Mouse (Mus musculus) right cerebral cortex, postnatal 10 days (tissue): ENCODE data around the gene Zfp146.
"Not testable (repeated sequence)": the region's sequence is repeated elsewhere in the genome, so short reads cannot be mapped to it uniquely, and the experiment has no call there.

Experiments
- DNase-seq, 2 experiments: peaks; one replicate each; pipeline ENCODE4 v3.0.0; 2021; ENCODE audit warnings: low spot score in 2 of 2

Gene Zfp146

DNA sequence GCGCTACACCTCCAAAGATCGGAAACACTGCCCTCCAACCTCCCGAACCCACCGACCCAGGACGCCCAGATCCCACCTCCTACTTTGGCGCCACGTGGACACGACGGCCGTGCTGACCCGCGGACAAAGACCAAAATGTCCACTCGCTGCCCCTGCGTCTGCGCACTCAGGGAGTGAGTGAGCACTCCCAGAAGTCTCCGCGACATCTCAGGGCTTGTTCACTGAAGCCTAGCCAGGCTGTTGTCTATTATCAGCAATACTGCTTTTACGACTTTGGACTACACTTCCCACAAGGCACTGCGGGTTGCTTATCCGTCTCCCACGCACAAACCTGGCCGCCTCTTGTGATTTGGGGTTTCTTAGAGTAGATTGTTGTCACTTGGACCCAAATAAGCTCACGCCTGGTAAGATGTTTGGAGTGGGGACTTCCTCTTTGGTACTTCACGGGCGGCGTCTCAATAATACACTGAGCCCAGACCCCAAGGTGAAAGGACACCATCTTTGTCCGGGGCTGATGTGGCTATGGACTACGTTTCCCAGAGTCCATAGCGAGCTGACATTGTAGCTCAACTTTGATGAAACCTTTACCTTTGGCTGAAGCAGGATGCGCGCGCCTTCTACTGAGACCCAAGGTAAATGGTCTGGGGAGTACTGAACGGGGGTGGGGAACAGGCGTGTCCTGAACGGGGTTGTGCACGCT is at the start of gene Zfp146:
TSS of gene Zfp146 (minus strand) at position 168 of the 700 bp plus-strand sequence.
- peak; percentile 95 to 97 for DNase-seq

GRCm38 (mm10) chr7:30217277-30217676 is 47.7 kb upstream of the Zfp146 start:
- peak; percentile 10 to 24 for DNase-seq

DNA sequence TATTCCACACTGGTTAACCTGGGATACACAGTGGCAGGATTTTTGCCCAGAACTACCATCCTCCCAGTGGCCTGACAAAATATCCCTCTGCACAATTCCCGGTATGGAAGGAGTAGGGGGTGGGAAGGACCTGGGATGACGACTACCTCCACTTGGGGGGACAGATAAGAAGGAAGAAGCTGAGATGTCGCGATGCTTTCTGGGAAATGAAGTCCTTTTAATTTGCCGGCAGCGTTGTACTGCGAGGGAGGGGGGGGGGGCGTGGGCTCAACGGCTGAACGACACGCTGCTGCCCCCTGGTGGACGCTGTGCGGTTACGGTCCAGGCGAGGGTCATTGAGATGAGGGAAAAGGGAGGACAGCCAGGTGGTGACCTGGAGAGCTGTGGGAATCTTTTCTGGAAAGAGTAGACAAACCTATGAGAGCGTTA is 47.2 kb upstream of the Zfp146 start:
- peak; percentile 82 to 83 for DNase-seq

GRCm38 (mm10) chr7:30215875-30216274 is 46.3 kb upstream of the Zfp146 start:
- peak in 1 of 2 experiments; percentile 12 for DNase-seq

GRCm38 (mm10) chr7:30213881-30214280 is 44.3 kb upstream of the Zfp146 start:
- peak in 1 of 2 experiments; percentile 14 for DNase-seq

GRCm38 (mm10) chr7:30211025-30211424 is 41.5 kb upstream of the Zfp146 start:
- DNase-seq = peak in 1 of 2 experiments; percentile 1

- not testable (repeated sequence) for DNase-seq
Observed at GRCm38 (mm10) chr7:30206364-30206763, 36.8 kb upstream of the Zfp146 start.

GRCm38 (mm10) chr7:30205383-30205782 is 35.8 kb upstream of the Zfp146 start:
- DNase-seq = peak in 1 of 2 experiments; percentile 73

DNA sequence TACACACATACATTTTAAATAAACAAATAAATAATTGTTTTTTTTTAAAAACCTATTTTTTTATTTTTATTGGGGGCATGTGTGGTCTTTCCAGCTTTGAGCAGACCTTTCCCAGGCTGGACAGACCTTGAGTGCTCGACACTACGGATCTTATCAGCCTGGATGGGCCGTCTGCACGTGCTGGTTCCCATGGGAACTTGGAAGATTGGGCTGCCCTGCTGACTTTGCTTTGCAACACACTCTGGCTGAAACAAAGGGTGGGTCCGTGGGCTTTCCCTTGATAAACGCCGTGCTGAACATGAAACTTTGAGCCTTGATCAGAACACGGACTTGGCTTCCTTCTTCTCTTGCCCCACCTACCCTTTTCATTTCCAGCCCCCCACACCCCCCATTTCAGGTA is 34.8 kb upstream of the Zfp146 start:
- DNase-seq = peak in 1 of 2 experiments; percentile 18

DNA sequence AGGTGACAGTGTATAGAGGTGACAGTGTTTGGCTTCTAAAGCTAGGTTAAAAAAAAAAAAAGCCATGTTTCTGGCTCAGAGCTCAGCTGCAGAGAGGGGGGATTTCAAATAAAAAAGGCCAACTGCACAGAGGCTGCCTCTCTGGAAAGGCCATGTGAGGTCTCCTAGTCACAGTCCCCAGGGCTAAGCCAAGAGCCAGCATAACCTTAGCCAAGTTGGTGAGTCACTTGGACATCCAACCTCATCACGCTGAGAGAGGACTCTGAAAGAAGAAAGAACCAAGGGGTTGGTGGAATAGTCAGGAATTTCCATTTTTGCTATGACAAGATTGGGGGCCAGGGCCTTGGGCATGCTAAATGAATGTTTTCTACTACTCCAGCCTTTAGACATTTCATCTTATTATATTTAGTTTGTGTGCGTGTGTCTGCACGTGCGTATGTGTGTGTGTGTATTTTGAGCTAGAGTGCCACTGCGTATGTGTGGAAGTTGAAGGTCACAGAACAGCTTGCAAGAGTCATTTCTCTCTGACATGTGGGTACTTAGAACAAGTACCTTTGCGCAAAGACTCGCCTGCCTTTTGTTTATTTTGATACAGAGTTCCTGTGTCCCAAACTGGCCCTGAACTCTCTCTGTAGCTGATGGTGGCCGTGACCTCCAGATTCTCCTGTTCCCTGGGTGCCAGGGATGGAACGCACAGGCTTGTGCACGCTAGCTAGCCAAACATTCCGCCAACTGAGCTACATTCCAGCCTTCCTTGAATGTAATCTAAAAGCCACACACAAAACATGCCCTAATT is 33.5 kb upstream of the Zfp146 start:
- peak in 1 of 2 experiments; percentile 18 for DNase-seq

- DNase-seq = not testable (repeated sequence)
Observed at GRCm38 (mm10) chr7:30200661-30201060, 31.1 kb upstream of the Zfp146 start.

- peak; percentile 19 to 24 for DNase-seq
Observed at GRCm38 (mm10) chr7:30200200-30200599, 30.6 kb upstream of the Zfp146 start.

GRCm38 (mm10) chr7:30199498-30200139 is 30.1 kb upstream of the Zfp146 start:
- DNase-seq = peak in 1 of 2 experiments; percentile 19

GRCm38 (mm10) chr7:30198481-30198971 is 29.0 kb upstream of the Zfp146 start, which contains the start of gene Capns1:
Gene Capns1, minus strand, starts transcription at chr7:30198811.
- peak; percentile 56 to 69 for DNase-seq

GRCm38 (mm10) chr7:30197592-30198129 is 28.1 kb upstream of the Zfp146 start:
- DNase-seq = peak in 1 of 2 experiments; percentile 26

GRCm38 (mm10) chr7:30196171-30196570 is 26.6 kb upstream of the Zfp146 start:
- DNase-seq = peak in 1 of 2 experiments; percentile 28

DNA sequence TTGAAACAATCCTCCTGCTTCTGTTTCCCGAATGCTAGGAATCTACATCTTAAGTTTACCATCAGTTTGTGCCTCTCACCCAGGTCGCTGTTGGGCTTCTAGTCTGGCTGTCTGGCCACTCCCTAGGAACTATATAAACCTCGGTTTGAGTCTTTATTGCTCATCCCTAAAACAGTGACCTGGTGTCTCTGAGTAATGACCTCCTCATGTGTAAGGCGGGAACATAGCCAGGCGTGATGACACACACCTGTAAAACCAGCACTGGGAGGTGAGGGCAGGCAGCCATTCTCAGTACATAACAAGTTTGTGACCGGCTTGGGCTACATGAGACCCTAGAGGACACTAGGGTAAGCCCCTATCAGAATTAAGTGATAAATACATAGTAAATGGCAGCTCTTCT is 25.9 kb upstream of the Zfp146 start:
- peak in 1 of 2 experiments; percentile 29 for DNase-seq

GRCm38 (mm10) chr7:30194884-30195283 is 25.3 kb upstream of the Zfp146 start:
- peak; percentile 96 to 97 for DNase-seq

DNA sequence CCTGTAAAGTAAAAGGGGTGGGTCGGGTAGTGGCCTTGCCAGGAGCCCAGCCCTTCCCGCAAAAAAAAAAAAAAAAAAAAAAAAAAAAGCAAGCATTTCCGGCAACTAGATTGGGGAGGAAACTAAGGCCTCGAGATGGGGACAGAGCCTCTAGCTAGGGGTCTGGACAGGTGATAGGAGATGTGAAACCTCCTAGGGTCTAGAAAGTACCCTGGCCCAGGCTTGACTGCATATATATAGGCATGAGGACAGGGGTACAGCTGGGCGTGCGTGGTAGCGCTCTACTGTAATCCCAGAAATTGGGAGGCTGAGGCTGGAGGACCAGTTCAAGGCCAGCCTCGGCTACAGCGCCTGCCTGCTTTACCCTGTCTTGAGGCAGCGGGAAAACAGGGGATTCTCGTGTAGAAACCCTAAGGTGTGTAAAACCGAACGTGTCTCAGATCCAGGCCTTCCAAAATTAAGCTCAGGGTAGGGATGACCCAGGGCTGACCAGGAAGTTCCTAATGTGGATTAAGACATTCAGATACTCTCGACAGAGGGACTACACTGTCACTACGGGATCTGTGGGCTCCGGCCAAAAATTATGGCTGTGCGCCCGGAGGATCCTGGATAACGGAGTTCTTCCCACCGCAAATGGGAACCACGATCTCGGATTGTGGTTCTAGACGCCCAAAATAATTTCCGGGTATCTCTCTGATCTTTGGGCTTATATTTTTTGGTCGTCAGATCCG is 24.7 kb upstream of the Zfp146 start:
- peak; percentile 69 to 71 for DNase-seq

DNA sequence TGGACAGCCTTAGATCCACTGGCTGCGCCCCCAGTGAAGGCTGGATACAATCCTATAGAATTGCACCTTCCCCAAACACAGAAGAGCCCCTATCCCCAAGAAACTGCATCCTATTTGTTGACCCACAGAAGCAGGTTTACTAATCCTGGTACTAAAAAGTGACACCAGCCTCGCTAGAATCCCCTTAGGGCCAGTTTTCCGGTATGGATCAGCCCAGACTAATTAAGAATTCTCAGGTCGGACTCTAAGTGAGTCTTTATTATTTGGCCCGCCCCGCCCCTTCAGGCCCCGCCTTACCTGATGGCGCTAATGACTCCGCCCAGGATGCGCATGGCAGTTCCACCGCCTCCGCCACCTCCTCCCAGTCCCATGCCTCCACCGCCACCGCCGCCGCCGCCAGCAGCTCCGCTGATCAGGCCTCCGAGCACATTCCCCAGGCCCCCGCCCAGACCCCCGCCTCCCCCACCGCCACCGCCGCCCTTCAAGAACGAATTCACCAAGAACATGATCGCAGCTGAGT is 24.1 kb upstream of the Zfp146 start:
- peak; percentile 82 to 83 for DNase-seq

DNA sequence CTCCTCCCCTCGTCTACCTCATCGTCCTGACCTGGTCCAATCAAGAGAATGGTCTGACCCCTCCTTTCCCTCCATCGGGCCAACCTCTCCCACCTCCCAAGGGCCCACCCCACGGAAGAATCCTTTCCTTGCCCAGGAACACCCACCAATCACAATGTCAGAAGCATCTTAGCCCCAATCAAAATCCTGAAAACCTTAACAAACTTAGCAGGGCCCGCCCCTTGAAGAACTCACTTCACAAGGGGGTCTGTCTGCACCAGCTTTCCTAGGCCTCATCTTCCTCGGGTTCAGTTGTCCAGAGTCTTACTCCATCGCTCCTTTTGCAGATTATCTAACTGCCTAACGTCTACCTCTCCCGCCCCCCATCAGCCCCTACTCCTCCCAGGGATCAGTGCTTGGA is 23.5 kb upstream of the Zfp146 start:
- DNase-seq = no peak
